Comparison of ENCODE assay signal across 8 mouse cellular contexts in genomic region chr4:116703804-116704203, GRCm38 (mm10). TPM values are rescaled to one million over a fixed set of nuclear protein-coding genes. Genes with fewer than 3 reads are reported as not detected.
DNase-seq lines count a peak whose midpoint lies in the region.

No protein-coding gene starts in this region.

- peak; percentile 34 for DNase-seq in right cerebral cortex, adult 18-20 months
- DNase-seq in right cerebral cortex, postnatal 25 days: no peak
- DNase-seq in adrenal gland, adult 8-10 months: peak; percentile 66
- peak; percentile 58 for DNase-seq in embryo, embryonic 11.5 days (ENCODE audit: low read depth, low spot score)
- DNase-seq in heart, postnatal 4 days: peak; percentile 87
- DNase-seq in lung, adult 18-20 months: peak; percentile 63 to 68
- peak; percentile 65 for DNase-seq in spleen, adult 12 weeks (ENCODE audit: low spot score)
- no peak for DNase-seq in Muller cell, postnatal 12 days (ENCODE audit: inconsistent ontology term)

RNA-seq across cellular contexts. Expression of gene Mmachc, which starts 4.4 kb away (rescaled TPM):
- total RNA-seq in adrenal gland, adult 8-10 months (2022): 10 to 100 TPM; 29.5 to 35.2 (median 31.7) TPM
- total RNA-seq in heart, postnatal 4 days (2021): 10 to 100 TPM; 26.5 to 32.4 TPM

RNA-seq across cellular contexts. Expression of gene Ccdc163, which starts 4.5 kb away (rescaled TPM):
- 10 to 100 TPM; 17.2 to 34.6 (median 20.9) TPM for total RNA-seq in adrenal gland, adult 8-10 months (2022)
- total RNA-seq in heart, postnatal 4 days (2021): 10 to 100 TPM; 10.2 to 10.5 TPM

RNA-seq across cellular contexts. Expression of gene Tesk2, which starts 16.9 kb away (rescaled TPM):
- total RNA-seq in adrenal gland, adult 8-10 months (2022): 1 to 10 TPM; 4.9 to 6.8 (median 6.7) TPM
- total RNA-seq in heart, postnatal 4 days (2021): 1 to 10 TPM; 1.9 to 2.1 TPM

RNA-seq across cellular contexts. Expression of gene Prdx1, which starts 18.5 kb away (rescaled TPM):
- total RNA-seq in adrenal gland, adult 8-10 months (2022): 100 to 1,000 TPM; 514 to 868 (median 646) TPM
- 100 to 1,000 TPM; 393 to 438 TPM for total RNA-seq in heart, postnatal 4 days (2021)

RNA-seq across cellular contexts. Expression of gene Akr1a1, which starts 52.3 kb away (rescaled TPM):
- total RNA-seq in adrenal gland, adult 8-10 months (2022): 1,000 to 10,000 TPM in 1 of 4 experiments, 100 to 1,000 TPM in 3; 829 to 1,005 (median 899) TPM
- total RNA-seq in heart, postnatal 4 days (2021): 100 to 1,000 TPM; 438 to 466 TPM

Comparison
In these comparisons a context has a peak if more than half of its experiments do, and no peak if none do; other contexts are left out.
1. DNase-seq: peak in right cerebral cortex, adult 18-20 months (single experiment), adrenal gland, adult 8-10 months (single experiment), embryo, embryonic 11.5 days (single experiment), heart, postnatal 4 days (single experiment), lung, adult 18-20 months (2 of 2) and spleen, adult 12 weeks (single experiment); none in right cerebral cortex, postnatal 25 days (single experiment) and Muller cell, postnatal 12 days (single experiment).